Mouse (Mus musculus): ENCODE measurements at regions not wholly inside any gene's neighbourhood (a gene's known extent, or its start where the extent isn't known, plus 50 kb on each side); places are given as distances from the start of the nearest gene placed in this dataset.

DNA sequence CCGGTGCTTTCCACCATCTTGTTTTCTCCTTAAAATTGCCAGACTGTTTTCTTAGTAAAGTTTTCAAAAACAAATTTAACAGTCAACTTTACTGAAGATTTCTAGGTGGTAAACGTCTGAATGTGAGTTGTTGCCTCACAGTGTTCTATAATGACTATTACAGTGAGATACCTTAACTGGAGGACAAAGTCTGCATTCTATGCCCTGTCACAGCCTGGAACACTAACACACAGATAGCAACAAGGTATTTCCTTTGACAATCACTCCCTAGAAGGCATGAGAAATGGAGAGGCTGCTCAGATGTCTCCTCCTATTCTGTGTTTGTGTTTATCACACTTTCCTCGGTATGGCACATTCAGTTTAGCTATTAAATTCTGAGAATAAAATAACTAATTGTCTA, 430.8 kb downstream of the Col12a1 start:
- no peaks in the 10 kb centered on the region for H3K4me1 ChIP-seq (ENCODE audit: control insufficient read depth, insufficient read depth, low read length)
- H3K4me3 ChIP-seq (ENCODE audit: insufficient read depth, low read length): no peak overlapping the region
- no peak for TF ChIP-seq POLR2A (IDR thresholded peaks at IDR 0.05; ENCODE audit: extremely low read depth, insufficient read depth, low read length)
- TF ChIP-seq CTCF (IDR thresholded peaks at IDR 0.05; ENCODE audit: extremely low read depth, insufficient read depth, low read length): no peak
- H3K27ac ChIP-seq (ENCODE audit: insufficient read depth, low read length): no peak overlapping the region

- Histone ChIP-seq H3K4me1 (ENCODE audit: control insufficient read depth, insufficient read depth, low read length) (no peaks in the 10 kb centered on the region), H3K4me3 (ENCODE audit: insufficient read depth, low read length) (no peak overlapping the region), H3K27ac (ENCODE audit: insufficient read depth, low read length) (no peak overlapping the region)
- no peak for TF ChIP-seq CTCF (IDR thresholded peaks at IDR 0.05; ENCODE audit: extremely low read depth, insufficient read depth, low read length)
- no peak for TF ChIP-seq POLR2A (IDR thresholded peaks at IDR 0.05; ENCODE audit: extremely low read depth, insufficient read depth, low read length)
Measured at GRCm38 (mm10) chr9:79295306-79295705, 423.3 kb downstream of the Col12a1 start.

DNA sequence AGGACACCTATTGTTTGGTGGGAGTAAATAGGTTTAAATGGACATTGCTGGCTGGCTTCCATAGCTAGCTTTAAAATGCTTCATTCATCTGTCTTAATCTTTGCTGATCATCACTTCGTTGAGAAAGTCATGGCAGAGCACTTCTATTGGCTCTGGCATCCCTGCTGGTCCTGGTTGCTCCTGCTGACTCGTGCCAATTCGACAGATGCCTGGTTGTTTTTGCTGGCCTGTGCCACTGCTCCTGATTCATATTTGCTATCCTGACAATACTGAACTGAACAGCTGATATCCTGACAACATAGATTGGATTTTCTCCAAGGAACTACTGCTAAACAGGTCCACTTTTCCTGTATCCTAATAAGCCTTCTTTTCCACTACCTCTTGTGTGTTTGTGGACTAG, 417.1 kb downstream of the Col12a1 start:
- Histone ChIP-seq H3K4me1 (ENCODE audit: control insufficient read depth, insufficient read depth, low read length) (no peaks in the 10 kb centered on the region), H3K27ac (ENCODE audit: insufficient read depth, low read length) (no peak overlapping the region), H3K4me3 (ENCODE audit: insufficient read depth, low read length) (no peak overlapping the region)
- no peak for TF ChIP-seq CTCF (IDR thresholded peaks at IDR 0.05; ENCODE audit: extremely low read depth, insufficient read depth, low read length)

GRCm38 (mm10) chr9:79310591-79310990, 408.0 kb downstream of the Col12a1 start:
- Histone ChIP-seq H3K4me3 (ENCODE audit: insufficient read depth, low read length) (no peak overlapping the region), H3K4me1 (ENCODE audit: control insufficient read depth, insufficient read depth, low read length) (no peaks in the 10 kb centered on the region), H3K27ac (ENCODE audit: insufficient read depth, low read length) (no peak overlapping the region)
- TF ChIP-seq POLR2A (IDR thresholded peaks at IDR 0.05; ENCODE audit: extremely low read depth, insufficient read depth, low read length) (no peak), CTCF (IDR thresholded peaks at IDR 0.05; ENCODE audit: extremely low read depth, insufficient read depth, low read length) (no peak)

GRCm38 (mm10) chr9:79317411-79317810, 401.2 kb downstream of the Col12a1 start:
- Histone ChIP-seq H3K4me3 (ENCODE audit: insufficient read depth, low read length) (no peak overlapping the region), H3K4me1 (ENCODE audit: control insufficient read depth, insufficient read depth, low read length) (no peaks in the 10 kb centered on the region), H3K27ac (ENCODE audit: insufficient read depth, low read length) (no peak overlapping the region)
- TF ChIP-seq CTCF (IDR thresholded peaks at IDR 0.05; ENCODE audit: extremely low read depth, insufficient read depth, low read length) (no peak), POLR2A (IDR thresholded peaks at IDR 0.05; ENCODE audit: extremely low read depth, insufficient read depth, low read length) (no peak)

- Histone ChIP-seq H3K4me3 (ENCODE audit: insufficient read depth, low read length) (no peak overlapping the region), H3K27ac (ENCODE audit: insufficient read depth, low read length) (no peak overlapping the region), H3K4me1 (ENCODE audit: control insufficient read depth, insufficient read depth, low read length) (no peaks in the 10 kb centered on the region)
- TF ChIP-seq CTCF (IDR thresholded peaks at IDR 0.05; ENCODE audit: extremely low read depth, insufficient read depth, low read length) (no peak), POLR2A (IDR thresholded peaks at IDR 0.05; ENCODE audit: extremely low read depth, insufficient read depth, low read length) (no peak)
Measured at GRCm38 (mm10) chr9:79346371-79347096, 372.1 kb downstream of the Col12a1 start.

DNA sequence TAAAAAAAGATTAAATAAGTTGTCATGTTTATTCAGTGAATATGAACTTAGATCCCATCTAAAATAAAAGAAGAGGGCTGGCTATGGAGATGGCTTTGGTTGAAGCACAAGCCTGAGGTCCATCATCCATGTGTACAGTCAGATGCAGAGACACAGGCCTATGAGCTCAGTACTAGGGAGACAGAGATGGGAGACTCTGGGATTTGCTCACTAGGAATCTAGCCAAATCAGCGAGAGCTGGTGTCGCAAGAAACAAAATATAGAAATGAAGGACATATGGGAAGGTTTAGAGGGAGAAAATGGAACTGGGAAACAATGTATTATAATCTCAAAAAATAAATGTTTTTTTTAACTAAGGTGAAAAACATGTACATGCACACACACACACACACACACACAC, 326.6 kb downstream of the Col12a1 start:
- no peak for TF ChIP-seq POLR2A (IDR thresholded peaks at IDR 0.05; ENCODE audit: extremely low read depth, insufficient read depth, low read length)
- TF ChIP-seq CTCF (IDR thresholded peaks at IDR 0.05; ENCODE audit: extremely low read depth, insufficient read depth, low read length): no peak
- H3K4me1 ChIP-seq (ENCODE audit: control insufficient read depth, insufficient read depth, low read length): no peaks in the 10 kb centered on the region

GRCm38 (mm10) chr9:79414989-79415388, 303.6 kb downstream of the Col12a1 start:
- no peaks in the 10 kb centered on the region for H3K4me1 ChIP-seq (ENCODE audit: control insufficient read depth, insufficient read depth, low read length)
- TF ChIP-seq CTCF (IDR thresholded peaks at IDR 0.05; ENCODE audit: extremely low read depth, insufficient read depth, low read length) (no peak), POLR2A (IDR thresholded peaks at IDR 0.05; ENCODE audit: extremely low read depth, insufficient read depth, low read length) (no peak)
- H3K27ac ChIP-seq (ENCODE audit: insufficient read depth, low read length): no peak overlapping the region
- no peak overlapping the region for H3K4me3 ChIP-seq (ENCODE audit: insufficient read depth, low read length)

More for the DNA sequence above, 326.6 kb downstream of the Col12a1 start:
- H3K27ac ChIP-seq (ENCODE audit: insufficient read depth, low read length): no peak overlapping the region
- no peak overlapping the region for H3K4me3 ChIP-seq (ENCODE audit: insufficient read depth, low read length)

- TF ChIP-seq POLR2A (IDR thresholded peaks at IDR 0.05; ENCODE audit: extremely low read depth, insufficient read depth, low read length): no peak
- TF ChIP-seq CTCF (IDR thresholded peaks at IDR 0.05; ENCODE audit: extremely low read depth, insufficient read depth, low read length): no peak
- H3K4me3 ChIP-seq (ENCODE audit: insufficient read depth, low read length): no peak overlapping the region
Measured at GRCm38 (mm10) chr9:79430417-79430816, 288.2 kb downstream of the Col12a1 start.

GRCm38 (mm10) chr9:79437636-79438035, 281.0 kb downstream of the Col12a1 start:
- H3K4me1 ChIP-seq (ENCODE audit: control insufficient read depth, insufficient read depth, low read length): no peaks in the 10 kb centered on the region
- TF ChIP-seq POLR2A (IDR thresholded peaks at IDR 0.05; ENCODE audit: extremely low read depth, insufficient read depth, low read length) (no peak), CTCF (IDR thresholded peaks at IDR 0.05; ENCODE audit: extremely low read depth, insufficient read depth, low read length) (no peak)

More at GRCm38 (mm10) chr9:79430417-79430816, 288.2 kb downstream of the Col12a1 start:
- no peak overlapping the region for H3K27ac ChIP-seq (ENCODE audit: insufficient read depth, low read length)
- no peaks in the 10 kb centered on the region for H3K4me1 ChIP-seq (ENCODE audit: control insufficient read depth, insufficient read depth, low read length)

More at GRCm38 (mm10) chr9:79437636-79438035, 281.0 kb downstream of the Col12a1 start:
- Histone ChIP-seq H3K4me3 (ENCODE audit: insufficient read depth, low read length) (no peak overlapping the region), H3K27ac (ENCODE audit: insufficient read depth, low read length) (no peak overlapping the region)

Measured in cortical plate, adult 2 months (tissue).